Mouse (Mus musculus): ENCODE measurements around the gene Tmprss13. TPM values are rescaled to one million over a fixed set of nuclear protein-coding genes. Genes with fewer than 3 reads are reported as not detected.

Tmprss13 gene
- total RNA-seq, 2 experiments from 2014 or later, result 0.10 to 0.27 TPM

- DNase-seq (ENCODE audit: low spot score in 2 of 2), result no peak
These were observed 61.7 kb downstream of the Tmprss13 start for GRCm38 (mm10) chr9:45380411-45381251.

GRCm38 (mm10) chr9:45382336-45382735 is 63.4 kb downstream of the Tmprss13 start:
- DNase-seq (ENCODE audit: low spot score in 2 of 2), result no peak

GRCm38 (mm10) chr9:45382834-45383233 is 63.9 kb downstream of the Tmprss13 start:
- DNase-seq (ENCODE audit: low spot score in 2 of 2), result no peak

GRCm38 (mm10) chr9:45383883-45384282 is 65.0 kb downstream of the Tmprss13 start:
- DNase-seq (ENCODE audit: low spot score in 2 of 2), result no peak

- no peak for DNase-seq (ENCODE audit: low spot score in 2 of 2)
These were observed 67.8 kb downstream of the Tmprss13 start for GRCm38 (mm10) chr9:45386698-45387097.

GRCm38 (mm10) chr9:45388385-45388994 is 69.6 kb downstream of the Tmprss13 start:
- DNase-seq (ENCODE audit: low spot score in 2 of 2), result peak; percentile 88

GRCm38 (mm10) chr9:45389596-45389995 is 70.7 kb downstream of the Tmprss13 start:
- DNase-seq (ENCODE audit: low spot score in 2 of 2), result no peak

GRCm38 (mm10) chr9:45391299-45391698 is 72.4 kb downstream of the Tmprss13 start:
- no peak for DNase-seq (ENCODE audit: low spot score in 2 of 2)

GRCm38 (mm10) chr9:45395218-45395617 is 76.3 kb downstream of the Tmprss13 start:
- no peak for DNase-seq (ENCODE audit: low spot score in 2 of 2)

- no peak for DNase-seq (ENCODE audit: low spot score in 2 of 2)
These were observed 76.9 kb downstream of the Tmprss13 start for GRCm38 (mm10) chr9:45395796-45396195.

Other genes with a start within 250 kb of the Tmprss13 start
- 1 to 10 TPM; 3.3 to 6.8 TPM for gene Jaml, start 239.9 kb upstream of the Tmprss13 start, total RNA-seq (2021)
- 10 to 100 TPM; 11.1 to 11.2 TPM for gene Scn2b, start 201.3 kb upstream of the Tmprss13 start, total RNA-seq (2021)
- 1 to 10 TPM in 1 of 2 experiments, under 1 TPM in 1; 0.90 to 1.1 TPM for gene Scn4b, start 180.7 kb upstream of the Tmprss13 start, total RNA-seq (2021)
- gene BC049352, start 137.1 kb upstream of the Tmprss13 start, total RNA-seq (2021), result 1 to 10 TPM in 1 of 2 experiments, under 1 TPM in 1; 0.86 to 1.3 TPM
- gene Tmprss4, start 115.0 kb upstream of the Tmprss13 start, total RNA-seq (2021), result not detected
- 1 to 10 TPM; 3.8 to 4.3 TPM for gene Il10ra, start 50.0 kb upstream of the Tmprss13 start, total RNA-seq (2021)
- gene Fxyd6, start 51.1 kb downstream of the Tmprss13 start, total RNA-seq (2021), result 100 to 1,000 TPM; 209 to 250 TPM
- 1 to 10 TPM; 4.5 to 8.9 TPM for gene Fxyd2, start 80.6 kb downstream of the Tmprss13 start, total RNA-seq (2021)
- 1 to 10 TPM in 1 of 2 experiments, under 1 TPM in 1; 0.53 to 1.3 TPM for gene Dscaml1, start 107.5 kb downstream of the Tmprss13 start, total RNA-seq (2021)

Data from adrenal gland, adult 18-20 months (tissue).